Mouse (Mus musculus) CH12.LX (cell line): ENCODE measurements around the gene 9130019O22Rik. TPM values are rescaled to one million over a fixed set of nuclear protein-coding genes. Genes with fewer than 3 reads are reported as not detected.

Experiments
- polyA plus RNA-seq: library from polyadenylated mRNA; unstranded; fragments of >175 nt; gene quantifications from 2 replicates; pipeline ENCODE4 v1.2.1, GENCODE M21; 2012; ENCODE audit warnings: low read depth; ENCODE audit not compliant: insufficient read length
- total RNA-seq, 2 experiments: library from RNA; depleted of rRNA; stranded (reverse); fragments of 300-350 nt in 1 of 2; fragments of >200 nt in 1 of 2; gene quantifications; 2 replicates each; pipeline ENCODE4 v1.2.3; 2012 to 2014

Gene 9130019O22Rik
- total and polyA plus RNA-seq, 3 experiments, result 3.3 to 4.2 (median 4.0) TPM

Other genes starting within 250 kb of the 9130019O22Rik start
Only the 20 nearest of the 25 such genes appear.
- 25.9 and 28.0 TPM in 2 replicates for gene Tbc1d10b, start 178.7 kb downstream of the 9130019O22Rik start, total RNA-seq (2012; rRNA removed)
- 17.9 and 18.2 TPM in 2 replicates for gene Tbc1d10b, start 178.7 kb downstream of the 9130019O22Rik start, total RNA-seq (2014; rRNA removed)
- 25.6 and 26.6 TPM in 2 replicates for gene Tbc1d10b, start 178.7 kb downstream of the 9130019O22Rik start, polyA plus RNA-seq
- 3.0 and 4.2 TPM in 2 replicates for gene Mylpf, start 178.3 kb downstream of the 9130019O22Rik start, total RNA-seq (2012; rRNA removed)
- gene Mylpf, start 178.3 kb downstream of the 9130019O22Rik start, total RNA-seq (2014; rRNA removed), result 0.49 and 3.2 TPM in 2 replicates
- 4.1 and 5.2 TPM in 2 replicates for gene Mylpf, start 178.3 kb downstream of the 9130019O22Rik start, polyA plus RNA-seq
- gene Zfp553, start 154.1 kb downstream of the 9130019O22Rik start, total RNA-seq (2012; rRNA removed), result 17.4 and 18.8 TPM in 2 replicates
- gene Zfp553, start 154.1 kb downstream of the 9130019O22Rik start, total RNA-seq (2014; rRNA removed), result 8.6 and 9.8 TPM in 2 replicates
- gene Zfp553, start 154.1 kb downstream of the 9130019O22Rik start, polyA plus RNA-seq, result 15.0 and 15.2 TPM in 2 replicates
- 73.8 and 92.3 TPM in 2 replicates for gene Sept1, start 154.0 kb downstream of the 9130019O22Rik start, total RNA-seq (2012; rRNA removed)
- 42.1 and 42.7 TPM in 2 replicates for gene Sept1, start 154.0 kb downstream of the 9130019O22Rik start, total RNA-seq (2014; rRNA removed)
- gene Sept1, start 154.0 kb downstream of the 9130019O22Rik start, polyA plus RNA-seq, result 147 and 171 TPM in 2 replicates
- gene Zfp771, start 142.9 kb downstream of the 9130019O22Rik start, total RNA-seq (2012; rRNA removed), result 26.5 and 29.8 TPM in 2 replicates
- 23.9 and 27.0 TPM in 2 replicates for gene Zfp771, start 142.9 kb downstream of the 9130019O22Rik start, total RNA-seq (2014; rRNA removed)
- gene Zfp771, start 142.9 kb downstream of the 9130019O22Rik start, polyA plus RNA-seq, result 34.7 and 35.5 TPM in 2 replicates
- gene Dctpp1, start 126.5 kb downstream of the 9130019O22Rik start, total RNA-seq (2012; rRNA removed), result 296 and 352 TPM in 2 replicates
- 197 and 221 TPM in 2 replicates for gene Dctpp1, start 126.5 kb downstream of the 9130019O22Rik start, total RNA-seq (2014; rRNA removed)
- gene Dctpp1, start 126.5 kb downstream of the 9130019O22Rik start, polyA plus RNA-seq, result 197 and 210 TPM in 2 replicates
- gene Sephs2, start 113.1 kb downstream of the 9130019O22Rik start, total RNA-seq (2012; rRNA removed), result 209 and 215 TPM in 2 replicates
- gene Sephs2, start 113.1 kb downstream of the 9130019O22Rik start, total RNA-seq (2014; rRNA removed), result 203 and 223 TPM in 2 replicates
- gene Sephs2, start 113.1 kb downstream of the 9130019O22Rik start, polyA plus RNA-seq, result 158 and 159 TPM in 2 replicates
- gene Itgal, start 90.9 kb downstream of the 9130019O22Rik start, total RNA-seq (2012; rRNA removed), result 49.1 and 69.0 TPM in 2 replicates
- 36.7 and 43.9 TPM in 2 replicates for gene Itgal, start 90.9 kb downstream of the 9130019O22Rik start, total RNA-seq (2014; rRNA removed)
- 164 and 177 TPM in 2 replicates for gene Itgal, start 90.9 kb downstream of the 9130019O22Rik start, polyA plus RNA-seq
- 8.5 and 9.9 TPM in 2 replicates for gene Zfp768, start 41.6 kb downstream of the 9130019O22Rik start, total RNA-seq (2012; rRNA removed)
- 4.3 and 5.0 TPM in 2 replicates for gene Zfp768, start 41.6 kb downstream of the 9130019O22Rik start, total RNA-seq (2014; rRNA removed)
- gene Zfp768, start 41.6 kb downstream of the 9130019O22Rik start, polyA plus RNA-seq, result 6.4 and 6.6 TPM in 2 replicates
- gene Zfp747, start 11.1 kb downstream of the 9130019O22Rik start, total RNA-seq (2012; rRNA removed), result 8.2 and 9.7 TPM in 2 replicates
- gene Zfp747, start 11.1 kb downstream of the 9130019O22Rik start, total RNA-seq (2014; rRNA removed), result 6.3 and 7.2 TPM in 2 replicates
- gene Zfp747, start 11.1 kb downstream of the 9130019O22Rik start, polyA plus RNA-seq, result 7.7 and 8.2 TPM in 2 replicates
- gene E430018J23Rik, start 6.5 kb upstream of the 9130019O22Rik start, total RNA-seq (2012; rRNA removed), result 5.4 and 8.9 TPM in 2 replicates
- 8.3 and 9.2 TPM in 2 replicates for gene E430018J23Rik, start 6.5 kb upstream of the 9130019O22Rik start, total RNA-seq (2014; rRNA removed)
- 3.2 and 3.8 TPM in 2 replicates for gene E430018J23Rik, start 6.5 kb upstream of the 9130019O22Rik start, polyA plus RNA-seq
- 7.5 and 8.1 TPM in 2 replicates for gene Zfp764, start 19.7 kb upstream of the 9130019O22Rik start, total RNA-seq (2012; rRNA removed)
- 8.4 TPM in 2 replicates for gene Zfp764, start 19.7 kb upstream of the 9130019O22Rik start, total RNA-seq (2014; rRNA removed)
- 7.9 and 8.1 TPM in 2 replicates for gene Zfp764, start 19.7 kb upstream of the 9130019O22Rik start, polyA plus RNA-seq
- gene Zfp688, start 34.9 kb upstream of the 9130019O22Rik start, total RNA-seq (2012; rRNA removed), result 15.8 and 18.7 TPM in 2 replicates
- gene Zfp688, start 34.9 kb upstream of the 9130019O22Rik start, total RNA-seq (2014; rRNA removed), result 12.3 and 12.4 TPM in 2 replicates
- gene Zfp688, start 34.9 kb upstream of the 9130019O22Rik start, polyA plus RNA-seq, result 16.1 and 21.3 TPM in 2 replicates
- 3.4 and 3.6 TPM in 2 replicates for gene Zfp689, start 62.0 kb upstream of the 9130019O22Rik start, total RNA-seq (2012; rRNA removed)
- gene Zfp689, start 62.0 kb upstream of the 9130019O22Rik start, total RNA-seq (2014; rRNA removed), result 1.8 and 2.3 TPM in 2 replicates
- 3.2 and 4.6 TPM in 2 replicates for gene Zfp689, start 62.0 kb upstream of the 9130019O22Rik start, polyA plus RNA-seq
- 10.4 and 11.3 TPM in 2 replicates for gene Prr14, start 72.4 kb upstream of the 9130019O22Rik start, total RNA-seq (2012; rRNA removed)
- 6.7 and 7.6 TPM in 2 replicates for gene Prr14, start 72.4 kb upstream of the 9130019O22Rik start, total RNA-seq (2014; rRNA removed)
- 26.2 and 31.3 TPM in 2 replicates for gene Prr14, start 72.4 kb upstream of the 9130019O22Rik start, polyA plus RNA-seq
- gene Fbrs, start 92.0 kb upstream of the 9130019O22Rik start, total RNA-seq (2012; rRNA removed), result 14.4 and 15.4 TPM in 2 replicates
- 5.6 and 6.7 TPM in 2 replicates for gene Fbrs, start 92.0 kb upstream of the 9130019O22Rik start, total RNA-seq (2014; rRNA removed)
- 63.9 and 66.7 TPM in 2 replicates for gene Fbrs, start 92.0 kb upstream of the 9130019O22Rik start, polyA plus RNA-seq
- gene Srcap, start 124.8 kb upstream of the 9130019O22Rik start, total RNA-seq (2012; rRNA removed), result 18.5 and 19.9 TPM in 2 replicates
- 3.4 and 4.1 TPM in 2 replicates for gene Srcap, start 124.8 kb upstream of the 9130019O22Rik start, total RNA-seq (2014; rRNA removed)
- 22.2 and 28.1 TPM in 2 replicates for gene Srcap, start 124.8 kb upstream of the 9130019O22Rik start, polyA plus RNA-seq
- 12.0 and 12.7 TPM in 2 replicates for gene Gm42715, start 132.4 kb upstream of the 9130019O22Rik start, total RNA-seq (2012; rRNA removed)
- 2.0 and 5.8 TPM in 2 replicates for gene Gm42715, start 132.4 kb upstream of the 9130019O22Rik start, total RNA-seq (2014; rRNA removed)
- gene Gm42715, start 132.4 kb upstream of the 9130019O22Rik start, polyA plus RNA-seq, result 13.6 and 14.1 TPM in 2 replicates
- 0.93 TPM in 1 of 2 replicates, not detected in the other for gene Tmem265, start 174.2 kb upstream of the 9130019O22Rik start, total RNA-seq (2012; rRNA removed)
- gene Tmem265, start 174.2 kb upstream of the 9130019O22Rik start, total RNA-seq (2014; rRNA removed), result 2.3 and 3.0 TPM in 2 replicates
- not detected in 2 replicates for gene Tmem265, start 174.2 kb upstream of the 9130019O22Rik start, polyA plus RNA-seq
- gene Phkg2, start 186.2 kb upstream of the 9130019O22Rik start, total RNA-seq (2012; rRNA removed), result 23.3 and 25.5 TPM in 2 replicates
- gene Phkg2, start 186.2 kb upstream of the 9130019O22Rik start, total RNA-seq (2014; rRNA removed), result 33.1 and 34.7 TPM in 2 replicates
- 65.0 and 67.2 TPM in 2 replicates for gene Phkg2, start 186.2 kb upstream of the 9130019O22Rik start, polyA plus RNA-seq